Mouse (Mus musculus) heart, postnatal 10 days (tissue): ENCODE results near the gene Ppara. TPM values are rescaled to one million over a fixed set of nuclear protein-coding genes. Genes with fewer than 3 reads are reported as not detected.

Source experiments
- DNase-seq, 2 experiments: peaks; one replicate each; pipeline ENCODE4 v3.0.0; 2021
- intact Hi-C: fragments of 180-260 bp; cut with DNase I; formaldehyde crosslinking; loops from one replicate; pipeline ENCODE4 v1.15.1; 2025
- total RNA-seq, 2 experiments: library from RNA; stranded (reverse); gene quantifications; 2 replicates each; pipeline ENCODE4 v1.2.3; 2021

Ppara gene
- total RNA-seq, 2 experiments from 2014 or later = 39.2 to 52.4 TPM

DNA sequence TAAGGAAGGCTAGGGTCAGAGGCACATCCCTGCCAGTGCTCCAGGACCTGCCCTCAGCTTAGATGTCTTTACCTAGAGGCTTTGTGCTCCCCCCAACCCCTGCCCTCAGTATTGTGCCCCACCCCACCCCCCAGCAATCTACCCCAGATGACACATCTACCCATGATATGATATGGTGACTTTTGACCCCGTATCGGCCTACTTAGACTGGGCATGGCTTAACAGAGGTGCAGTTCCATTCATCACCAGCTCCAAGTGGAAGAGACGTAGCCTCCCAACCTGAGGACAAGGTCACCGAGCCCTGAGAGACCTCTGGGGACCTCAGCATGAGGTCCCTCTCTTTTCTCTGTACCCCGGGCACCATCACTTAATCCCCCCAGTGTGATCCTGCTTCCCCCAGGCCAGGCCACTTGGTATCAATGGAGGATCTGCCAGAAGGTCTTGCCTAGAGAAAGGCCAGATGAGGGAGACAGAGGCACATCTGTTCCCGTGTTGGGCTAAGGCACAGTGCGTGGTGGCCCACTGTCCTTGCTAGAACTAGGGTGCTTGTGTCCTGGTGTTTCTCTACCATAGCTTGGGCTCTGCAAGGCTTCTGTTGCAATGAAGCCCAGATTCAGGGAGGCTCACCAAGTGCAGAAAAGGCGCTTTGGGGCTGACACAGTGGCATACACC lies 30.3 kb upstream of the Ppara start:
- no peak for DNase-seq
- intact Hi-C loops = loop anchor here (2.0 kb wide), 1 partner anchor 30 kb away; no protein-coding TSS in a partner anchor

- DNase-seq = no peak
- intact Hi-C loops = loop anchor here (2.0 kb wide), 1 partner anchor 30 kb away; no protein-coding TSS in a partner anchor
These were observed 29.7 kb upstream of the Ppara start for GRCm38 (mm10) chr15:85705013-85705528.

DNA sequence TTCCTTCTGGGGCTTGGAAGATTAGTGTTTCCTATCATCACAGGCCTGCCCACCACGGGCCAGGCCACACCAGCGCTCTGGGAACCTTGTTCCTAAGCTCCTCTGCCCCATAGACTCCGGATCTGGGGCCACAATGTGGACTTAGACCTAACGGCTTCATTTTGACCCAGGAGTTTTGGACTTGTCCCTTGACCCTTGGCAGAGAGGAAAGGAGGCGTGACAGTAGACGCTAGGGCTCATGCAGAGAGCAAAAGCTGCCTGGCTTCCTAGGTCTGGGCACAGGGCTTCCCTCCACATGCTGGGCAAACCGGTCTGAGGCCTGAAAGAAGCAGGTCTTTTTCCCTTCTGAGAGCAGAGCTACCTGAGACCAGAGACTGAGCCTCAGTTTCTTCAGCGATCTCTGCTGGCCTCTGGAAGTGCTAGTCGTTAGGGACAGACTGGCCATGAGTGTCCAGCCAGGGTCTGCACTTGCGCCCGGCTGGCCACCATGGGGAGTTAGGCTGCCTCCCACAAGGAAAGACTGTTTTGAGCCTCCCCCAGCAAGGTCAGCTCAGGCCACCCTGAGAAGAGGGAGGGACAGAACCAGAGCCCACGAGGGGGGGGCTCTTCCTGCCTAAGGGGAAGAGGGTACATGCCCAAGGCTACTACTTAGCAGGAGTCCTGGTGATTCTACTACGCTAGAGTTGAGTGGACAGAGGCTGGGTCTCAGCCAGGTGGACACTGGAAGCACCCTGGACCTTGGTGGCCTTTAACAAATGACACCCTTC lies 29.0 kb upstream of the Ppara start:
- intact Hi-C loops = loop anchor here (2.0 kb wide), 1 partner anchor 31 kb away; no protein-coding TSS in a partner anchor
- peak; percentile 73 to 76 for DNase-seq

GRCm38 (mm10) chr15:85706527-85706926 lies 28.3 kb upstream of the Ppara start:
- intact Hi-C loops = no loop called here
- no peak for DNase-seq

- intact Hi-C loops = no loop called here
- DNase-seq = no peak
These were observed 27.8 kb upstream of the Ppara start for GRCm38 (mm10) chr15:85707017-85707416.

DNA sequence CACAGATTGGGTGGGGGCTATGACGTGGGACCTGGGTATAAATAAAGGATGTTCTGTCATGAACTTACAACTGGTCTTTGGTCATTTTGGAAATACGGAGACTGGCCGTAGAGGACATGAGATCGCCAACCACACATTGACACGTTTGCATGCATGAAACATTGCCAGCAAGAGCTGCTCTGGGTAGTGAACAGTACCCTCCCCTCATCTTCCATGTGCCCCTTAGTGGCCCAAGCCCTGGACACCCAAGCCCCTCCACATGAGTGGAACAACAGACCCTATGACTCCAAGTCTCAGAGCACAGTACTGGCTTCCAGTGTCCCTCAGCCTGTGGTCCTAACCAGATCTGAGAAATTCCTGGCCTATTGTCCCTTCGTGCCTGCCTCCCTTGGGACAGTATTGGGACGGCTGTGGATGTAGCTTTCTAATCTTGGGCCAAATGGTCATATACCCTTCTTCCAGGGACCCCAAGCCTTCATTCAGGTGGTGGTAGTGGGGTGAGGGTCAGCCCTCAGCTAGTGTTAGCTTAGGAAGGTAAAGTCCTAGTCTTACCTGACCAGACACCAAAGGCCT lies 27.2 kb upstream of the Ppara start:
- no peak for DNase-seq
- intact Hi-C loops = no loop called here

DNA sequence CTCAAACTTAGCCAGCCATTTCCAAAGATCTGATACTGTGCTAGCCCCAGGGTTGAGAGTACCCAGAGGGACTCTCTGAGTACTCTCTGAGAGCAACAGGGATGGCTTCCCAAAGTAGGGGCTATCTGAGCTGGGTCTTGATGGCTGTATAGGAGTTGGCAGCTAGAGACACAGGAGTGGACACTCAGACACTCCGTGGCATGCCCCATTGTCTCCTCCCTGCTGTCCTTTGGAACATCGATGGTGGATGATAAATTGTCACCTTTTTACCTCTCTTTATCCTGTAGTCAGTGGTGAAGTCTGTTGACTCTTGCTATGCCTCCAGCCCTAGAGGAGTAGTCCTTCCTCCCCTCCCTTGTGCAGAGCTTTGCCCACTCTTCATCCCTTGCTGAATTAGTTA lies 26.6 kb upstream of the Ppara start:
- intact Hi-C loops = no loop called here
- DNase-seq = no peak

GRCm38 (mm10) chr15:85708843-85709242 lies 25.9 kb upstream of the Ppara start:
- peak; percentile 65 to 70 for DNase-seq
- intact Hi-C loops = loop anchor here (1.0 kb wide), 1 partner anchor 99 kb away; no protein-coding TSS in a partner anchor

DNA sequence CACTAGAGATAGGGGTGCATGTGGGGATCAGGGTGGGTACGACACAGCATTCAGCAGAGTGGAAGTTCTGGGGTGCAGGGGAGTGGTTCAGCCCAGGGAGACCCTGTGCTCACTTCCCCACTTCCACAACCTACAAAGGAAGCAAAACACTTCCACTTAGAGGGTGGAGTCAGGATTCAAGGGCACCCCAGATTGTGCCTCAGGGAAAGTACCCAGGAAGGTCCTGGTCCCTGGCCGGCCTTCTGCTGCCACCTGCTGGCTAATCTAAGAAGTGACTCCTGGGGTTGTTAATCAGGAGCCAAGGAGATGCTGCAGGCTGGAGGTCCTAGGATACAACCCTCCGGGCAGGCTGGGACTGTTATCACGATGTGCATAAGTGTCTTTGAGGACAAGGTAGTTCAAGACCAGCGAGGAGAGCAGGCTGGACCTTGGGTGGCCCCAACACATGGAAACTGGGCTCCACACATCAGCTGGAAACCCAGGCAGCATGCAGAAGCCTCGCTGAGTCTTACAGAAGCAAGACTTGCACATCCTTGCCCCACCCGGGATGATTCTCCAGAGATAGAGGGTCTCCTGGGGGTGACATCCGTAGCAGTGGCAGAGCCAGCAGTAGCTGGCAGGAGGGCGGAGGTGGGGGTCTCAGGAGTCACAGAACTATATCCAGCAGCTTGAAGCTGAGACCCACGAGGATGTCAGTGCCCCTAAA lies 25.4 kb upstream of the Ppara start:
- intact Hi-C loops = loop anchor here (1.0 kb wide), 1 partner anchor 99 kb away; no protein-coding TSS in a partner anchor
- peak; percentile 93 to 94 for DNase-seq

GRCm38 (mm10) chr15:85710179-85710578 lies 24.6 kb upstream of the Ppara start:
- intact Hi-C loops = loop anchor here (1.0 to 10.0 kb wide), 2 partner anchors 111 to 395 kb away; no protein-coding TSS in a partner anchor
- DNase-seq = peak; percentile 90 to 94

DNA sequence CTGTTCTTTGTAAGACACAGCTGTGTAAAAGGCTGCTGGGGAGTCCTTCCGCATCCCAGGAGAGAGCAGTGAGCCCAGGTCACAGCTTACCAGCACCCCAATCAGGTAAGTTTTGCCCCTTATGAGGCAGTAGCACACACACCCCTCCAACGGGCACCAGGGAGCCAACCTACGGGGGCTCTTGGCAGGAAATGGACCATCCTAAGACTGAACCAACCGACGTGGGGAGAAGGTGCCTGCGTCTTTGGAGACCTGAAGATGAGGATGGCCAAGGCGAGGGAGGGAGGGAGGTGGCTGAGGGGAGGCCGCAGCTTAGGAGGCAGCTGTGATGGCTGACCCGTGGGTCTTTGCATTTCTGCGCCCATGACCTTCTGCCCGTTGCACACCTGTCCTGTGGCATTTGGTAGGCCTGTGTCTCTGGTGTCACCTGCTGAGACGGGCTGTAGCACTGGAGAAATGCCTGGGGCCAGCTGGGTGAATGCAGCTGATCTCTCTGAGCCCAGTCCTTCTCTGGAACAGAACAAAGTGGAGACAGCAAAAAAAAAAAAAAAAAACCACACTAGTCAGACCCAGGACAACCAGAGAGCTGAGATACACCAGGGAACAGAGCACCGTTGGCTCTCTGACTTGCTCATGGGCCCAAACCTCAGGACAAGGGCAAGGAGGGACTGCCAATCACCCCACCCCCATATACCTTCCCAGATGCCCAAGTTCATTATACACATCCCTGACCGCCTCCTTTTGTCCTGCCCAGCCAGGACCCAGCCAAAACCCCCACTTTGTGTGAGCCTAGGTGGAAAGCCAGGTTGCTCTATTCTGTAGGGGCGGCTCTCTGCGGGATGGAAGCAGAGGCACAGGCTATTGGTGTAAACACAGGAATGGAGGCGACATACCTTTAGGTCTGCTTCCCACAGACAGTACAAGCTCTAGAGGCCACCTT lies 23.9 kb upstream of the Ppara start:
- intact Hi-C loops = loop anchor here (1.0 to 10.0 kb wide), 2 partner anchors 112 to 396 kb away; no protein-coding TSS in a partner anchor

GRCm38 (mm10) chr15:85712565-85713168 lies 22.1 kb upstream of the Ppara start:
- DNase-seq = peak in 1 of 2 experiments; percentile 62
- intact Hi-C loops = loop anchor here (10.0 kb wide), 1 partner anchor 398 kb away; no protein-coding TSS in a partner anchor

More for the DNA sequence above, 23.9 kb upstream of the Ppara start:
- DNase-seq = no peak

- intact Hi-C loops = loop anchor here (10.0 kb wide), 1 partner anchor 399 kb away; no protein-coding TSS in a partner anchor
- no peak for DNase-seq
These were observed 21.4 kb upstream of the Ppara start for GRCm38 (mm10) chr15:85713417-85713816.

DNA sequence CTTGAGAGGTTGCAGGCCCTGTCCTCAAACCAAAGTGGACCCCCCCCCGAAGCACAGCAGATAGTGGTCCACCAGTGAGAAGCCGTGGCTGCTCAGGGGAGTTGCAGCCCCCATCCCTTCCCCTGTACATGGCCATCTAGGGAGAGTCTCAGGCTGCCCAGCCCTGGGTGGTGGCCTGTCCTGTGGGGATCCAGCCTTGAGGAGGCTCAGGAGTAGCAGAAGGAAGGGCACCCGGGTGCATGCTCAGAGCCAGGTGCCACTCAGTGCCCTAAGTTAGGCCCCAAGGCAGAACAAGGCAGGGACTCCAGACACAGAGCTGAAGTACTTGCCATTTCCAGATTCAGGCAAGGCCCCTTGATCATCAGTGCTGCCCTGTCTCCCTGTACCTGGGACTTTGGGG lies 19.7 kb upstream of the Ppara start:
- intact Hi-C loops = loop anchor here (10.0 kb wide), 1 partner anchor 400 kb away; no protein-coding TSS in a partner anchor
- no peak for DNase-seq

DNA sequence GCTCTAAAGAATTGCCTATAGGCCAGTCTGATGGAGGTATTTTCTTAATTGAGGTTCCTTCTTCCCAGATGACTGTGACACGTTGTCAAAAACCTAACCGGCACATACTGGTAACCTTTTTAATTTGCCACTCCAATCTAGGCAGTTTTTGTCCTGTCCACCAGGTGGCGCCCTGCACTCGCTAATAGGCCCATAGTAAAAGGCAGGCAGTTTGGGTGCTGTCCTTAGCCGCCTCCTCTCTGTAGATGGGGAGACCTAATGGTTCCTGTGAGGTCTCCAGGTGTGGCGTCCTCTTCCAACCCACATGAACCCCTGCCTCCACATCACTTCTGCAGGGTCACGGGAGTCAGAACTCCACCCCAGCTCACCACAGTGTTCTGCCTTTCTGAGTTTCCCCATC lies 18.7 kb upstream of the Ppara start:
- DNase-seq = peak; percentile 86 to 93
- intact Hi-C loops = loop anchor here (1.0 to 10.0 kb wide), 4 partner anchors 95 to 401 kb away; partner anchors contain the start of gene Cdpf1

DNA sequence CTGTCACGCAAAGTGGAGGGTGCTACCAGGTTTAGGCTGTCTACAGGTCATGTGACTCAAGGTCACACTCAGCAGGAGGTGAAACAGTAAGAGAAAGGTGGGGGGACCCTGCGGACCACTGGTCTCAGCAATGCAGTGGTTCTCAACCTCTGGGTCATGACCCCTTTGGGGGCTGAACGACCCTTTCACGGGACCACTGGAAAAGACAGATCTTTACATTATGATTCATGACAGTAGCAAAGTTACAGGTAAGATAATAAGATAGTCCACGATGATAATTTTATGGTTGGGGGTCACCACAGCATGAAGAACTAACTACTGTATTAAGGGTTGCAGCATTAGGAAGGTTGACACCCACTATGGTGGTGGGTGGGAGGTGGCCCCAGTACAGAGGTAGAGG lies 18.2 kb upstream of the Ppara start:
- no peak for DNase-seq
- intact Hi-C loops = loop anchor here (1.0 to 10.0 kb wide), 4 partner anchors 94 to 402 kb away; partner anchors contain the start of gene Cdpf1

DNA sequence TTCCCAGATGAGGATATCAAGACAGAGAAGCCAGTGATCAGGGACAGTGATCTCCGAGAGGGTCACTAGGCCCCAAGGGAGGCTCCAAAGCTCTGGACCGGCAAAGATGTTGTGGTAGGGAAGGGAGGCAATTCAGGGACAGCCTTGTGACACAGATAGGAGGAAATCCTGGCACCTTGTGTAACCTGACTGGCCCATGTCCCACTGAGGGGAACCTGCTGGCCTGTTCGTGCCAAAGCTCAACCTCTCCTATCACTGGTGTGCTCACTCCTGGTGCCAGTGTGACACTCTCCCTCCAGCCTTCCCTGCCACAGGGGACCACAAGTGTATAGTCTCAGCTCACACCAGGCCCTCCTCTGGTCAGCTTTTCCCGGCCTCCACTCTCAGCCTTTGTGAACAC lies 17.8 kb upstream of the Ppara start:
- peak; percentile 63 to 74 for DNase-seq
- intact Hi-C loops = loop anchor here (2.0 to 10.0 kb wide), 3 partner anchors 94 to 402 kb away; partner anchors contain the start of gene Cdpf1

GRCm38 (mm10) chr15:85717800-85718199 lies 17.0 kb upstream of the Ppara start:
- intact Hi-C loops = loop anchor here (2.0 to 10.0 kb wide), 3 partner anchors 93 to 403 kb away; partner anchors contain the start of gene Cdpf1
- peak in 1 of 2 experiments; percentile 48 for DNase-seq
